Mouse (Mus musculus) left cerebral cortex, postnatal 10 days (tissue): ENCODE measurements around the gene Tle2. TPM values are rescaled to one million over a fixed set of nuclear protein-coding genes. Genes with fewer than 3 reads are reported as not detected.

Experiments used
- DNase-seq, 2 experiments: peaks; one replicate each; pipeline ENCODE4 v3.0.0; 2021 to 2022; ENCODE audit warnings: low spot score in 2 of 2, mixed read lengths in 1 of 2; ENCODE audit errors: extremely low spot score in 1 of 2
- intact Hi-C: fragments of 180-260 bp; cut with DNase I; formaldehyde crosslinking; loops from one replicate; pipeline ENCODE4 v1.15.1; 2025
- total RNA-seq, 2 experiments: library from RNA; stranded (reverse); gene quantifications; 2 replicates each; pipeline ENCODE4 v1.2.3; 2021

The Tle2 gene
- total RNA-seq, 2 experiments from 2014 or later: 20.9 to 22.4 TPM

GRCm38 (mm10) chr10:81597137-81597950 lies 23.0 kb downstream of the Tle2 start:
- intact Hi-C loops: no loop called here
- peak in 1 of 2 experiments; percentile 61 for DNase-seq

- intact Hi-C loops: no loop called here
- DNase-seq: no peak
These were observed 24.0 kb downstream of the Tle2 start for GRCm38 (mm10) chr10:81598342-81598741.

- no peak for DNase-seq
- intact Hi-C loops: no loop called here
These were observed 24.5 kb downstream of the Tle2 start for GRCm38 (mm10) chr10:81598871-81599270.

DNA sequence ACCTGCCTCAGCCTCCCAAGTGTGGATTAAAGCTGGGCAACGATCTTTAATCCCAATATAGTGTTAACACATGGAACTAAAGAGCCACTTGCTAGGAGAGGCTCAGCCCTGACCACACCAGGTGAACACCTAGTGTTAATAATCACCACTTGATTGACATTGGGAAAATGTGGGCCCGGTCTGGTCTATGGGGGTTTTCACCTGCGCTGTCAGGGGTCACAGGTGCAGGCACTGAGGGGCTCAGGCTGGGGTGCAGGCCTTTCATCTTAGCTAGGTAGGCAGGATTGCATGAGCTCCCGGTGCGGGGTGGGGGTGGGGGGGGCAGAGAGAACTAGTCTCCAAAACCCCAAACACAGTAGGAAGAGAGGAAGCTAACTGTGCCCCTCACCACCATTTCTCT lies 25.3 kb downstream of the Tle2 start:
- intact Hi-C loops: loop anchor here (10.0 kb wide), 1 partner anchor 45 kb away; the partner anchor contains the start of gene Aes

GRCm38 (mm10) chr10:81600096-81600495 lies 25.7 kb downstream of the Tle2 start:
- DNase-seq: no peak
- intact Hi-C loops: loop anchor here (10.0 kb wide), 1 partner anchor 45 kb away; the partner anchor contains the start of gene Aes

More for the DNA sequence above, 25.3 kb downstream of the Tle2 start:
- no peak for DNase-seq

GRCm38 (mm10) chr10:81600738-81601203 lies 26.4 kb downstream of the Tle2 start, which contains the start of gene Tle6:
Gene Tle6 (minus strand): TSS chr10:81601073.
- peak; percentile 93 to 96 for DNase-seq

GRCm38 (mm10) chr10:81601396-81601905 lies 27.1 kb downstream of the Tle2 start:
- DNase-seq: no peak
- intact Hi-C loops: loop anchor here (10.0 kb wide), 1 partner anchor 47 kb away; the partner anchor contains the start of gene Aes

More at GRCm38 (mm10) chr10:81600738-81601203, 26.4 kb downstream of the Tle2 start, which contains the start of gene Tle6:
- intact Hi-C loops: loop anchor here (10.0 kb wide), 1 partner anchor 46 kb away; the partner anchor contains the start of gene Aes

DNA sequence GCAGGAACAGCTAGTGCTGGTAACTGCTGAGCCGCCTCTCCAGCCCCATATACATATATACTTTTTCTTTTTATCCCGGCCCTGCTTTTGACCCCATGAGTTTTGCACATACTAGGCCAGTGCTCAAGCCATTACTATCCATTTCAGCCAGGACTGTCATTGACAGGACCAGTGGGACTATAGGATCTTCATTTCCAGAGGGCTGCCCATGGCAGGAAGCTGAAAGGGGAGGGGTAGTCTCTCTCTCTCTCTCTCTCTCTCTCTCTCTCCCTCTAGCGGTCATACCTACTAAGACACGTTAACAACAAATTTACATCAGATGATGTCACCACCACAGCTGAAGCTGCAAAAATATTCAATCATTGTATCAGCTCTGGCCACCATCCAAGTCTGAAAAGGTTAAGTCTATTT lies 28.4 kb downstream of the Tle2 start:
- intact Hi-C loops: loop anchor here (10.0 kb wide), 1 partner anchor 48 kb away; the partner anchor contains the start of gene Aes
- no peak for DNase-seq

- intact Hi-C loops: loop anchor here (2.0 to 10.0 kb wide), 2 partner anchors 49 to 101 kb away; partner anchors contain the start of gene Aes
These were observed 29.9 kb downstream of the Tle2 start for GRCm38 (mm10) chr10:81604019-81604967.

DNA sequence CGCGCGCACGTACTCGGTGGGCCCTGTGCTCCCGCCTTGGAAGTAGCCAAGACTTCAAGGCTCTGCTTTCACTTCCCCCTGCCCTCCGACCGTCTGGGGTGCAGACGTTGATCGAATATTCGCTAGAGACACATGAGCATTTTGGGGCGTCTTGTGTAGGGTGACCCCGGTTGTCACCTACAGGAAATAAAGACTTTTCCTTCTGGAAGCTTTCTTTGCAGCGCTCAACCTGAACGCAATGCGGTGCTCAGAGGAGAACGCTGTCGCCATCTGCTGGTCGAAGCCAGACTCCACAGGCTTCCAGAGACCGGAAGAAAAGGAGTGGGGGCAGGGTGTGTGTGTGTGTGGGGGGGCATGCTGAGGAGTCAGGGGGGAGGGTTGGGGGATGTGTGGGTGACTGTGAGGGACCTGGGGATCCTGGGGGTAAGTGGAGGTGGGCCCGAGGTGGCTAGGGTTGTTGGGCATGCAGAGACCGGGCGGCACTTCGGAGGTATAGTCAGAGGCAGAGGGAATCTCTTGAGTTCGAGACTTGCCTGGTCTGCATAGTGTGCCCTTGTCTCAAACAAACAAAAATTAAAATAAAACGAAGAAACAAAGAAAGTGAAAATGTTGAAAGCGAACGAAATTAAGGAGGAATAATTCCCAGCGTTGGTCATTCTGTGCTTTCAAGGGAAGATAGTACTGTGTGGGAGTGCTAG lies 30.8 kb downstream of the Tle2 start:
- DNase-seq: peak; percentile 86 to 90
- intact Hi-C loops: loop anchor here (2.0 to 10.0 kb wide), 2 partner anchors 50 to 102 kb away; partner anchors contain the start of gene Aes

More at GRCm38 (mm10) chr10:81604019-81604967, 29.9 kb downstream of the Tle2 start:
- no peak for DNase-seq

DNA sequence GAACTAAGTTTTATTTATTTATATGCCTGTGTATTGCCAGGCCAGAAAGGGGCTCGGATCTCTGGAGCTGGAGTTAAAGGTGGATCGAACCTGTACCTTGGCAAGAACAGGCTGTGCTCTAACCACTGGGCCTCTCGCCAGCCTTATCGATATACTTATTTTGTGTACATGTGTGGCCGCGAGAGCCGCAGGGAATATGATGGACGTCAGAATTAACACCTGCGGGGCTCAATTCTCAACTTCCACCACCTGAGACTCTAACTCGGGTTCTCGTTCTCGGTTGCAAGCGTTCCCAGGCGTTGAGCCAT lies 31.3 kb downstream of the Tle2 start:
- no peak for DNase-seq
- intact Hi-C loops: loop anchor here (2.0 to 10.0 kb wide), 2 partner anchors 51 to 103 kb away; partner anchors contain the start of gene Aes

DNA sequence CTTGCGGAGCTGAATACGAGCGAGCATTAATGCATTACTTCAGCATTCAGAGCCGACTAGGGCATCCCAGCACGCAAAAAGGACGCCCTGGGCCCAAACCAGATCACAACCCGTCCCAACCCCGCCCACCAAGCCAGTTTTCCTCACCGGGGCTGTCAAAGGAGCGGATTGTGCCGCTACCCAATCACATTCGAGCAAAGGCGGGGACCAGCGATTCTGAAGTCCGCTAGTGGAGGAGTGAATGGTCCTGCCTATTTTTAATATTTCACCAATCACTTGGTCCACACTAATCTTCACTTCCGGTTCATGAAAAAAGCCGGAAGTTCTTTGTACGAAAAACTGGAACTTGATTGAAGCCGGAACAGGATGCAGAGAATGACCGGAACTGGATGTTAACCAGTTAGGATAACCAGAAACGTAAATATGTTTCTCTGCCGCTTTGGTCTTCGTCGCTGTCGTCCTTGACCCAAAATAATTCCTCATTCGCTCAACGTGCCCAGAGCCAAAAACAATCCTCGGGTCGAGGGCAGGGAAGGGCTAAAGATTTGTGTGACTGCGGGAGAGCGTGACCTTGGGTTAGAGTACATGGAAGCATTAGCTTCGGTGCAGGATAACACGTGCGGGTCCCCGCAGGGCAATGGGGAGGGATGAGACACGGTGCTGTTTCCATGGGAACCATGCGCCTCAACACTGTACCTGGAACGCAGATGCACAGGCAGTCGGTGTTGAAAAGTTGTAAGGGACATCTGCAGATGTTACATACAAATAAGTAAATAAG lies 31.8 kb downstream of the Tle2 start, which contains the start of gene BC025920:
TSS of gene BC025920 (plus strand) at position 297 of the 778 bp plus-strand sequence.
- peak; percentile 96 to 97 for DNase-seq
- intact Hi-C loops: loop anchor here (2.0 to 10.0 kb wide), 2 partner anchors 51 to 103 kb away; partner anchors contain the start of gene Aes

DNA sequence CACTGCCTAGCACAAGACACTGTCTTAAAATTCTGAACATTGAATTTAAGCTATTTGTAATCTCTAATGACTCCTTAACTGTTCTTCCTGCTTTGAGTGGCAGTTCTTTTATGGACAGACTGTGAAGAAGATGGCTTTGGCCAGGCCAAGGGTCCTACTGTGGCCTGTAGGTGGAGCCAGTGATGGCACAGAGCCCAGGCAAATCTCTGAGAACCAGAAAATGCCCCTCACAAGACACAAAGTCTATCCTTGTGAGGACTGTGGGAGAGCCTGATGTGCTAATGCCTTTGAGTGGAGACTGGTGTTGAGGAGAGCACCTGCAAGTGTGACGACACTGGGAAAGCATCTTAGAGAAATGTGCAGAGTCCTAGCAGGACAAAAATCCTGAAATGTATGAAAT lies 33.9 kb downstream of the Tle2 start:
- no peak for DNase-seq
- intact Hi-C loops: loop anchor here (10.0 kb wide), 1 partner anchor 54 kb away; the partner anchor contains the start of gene Aes

DNA sequence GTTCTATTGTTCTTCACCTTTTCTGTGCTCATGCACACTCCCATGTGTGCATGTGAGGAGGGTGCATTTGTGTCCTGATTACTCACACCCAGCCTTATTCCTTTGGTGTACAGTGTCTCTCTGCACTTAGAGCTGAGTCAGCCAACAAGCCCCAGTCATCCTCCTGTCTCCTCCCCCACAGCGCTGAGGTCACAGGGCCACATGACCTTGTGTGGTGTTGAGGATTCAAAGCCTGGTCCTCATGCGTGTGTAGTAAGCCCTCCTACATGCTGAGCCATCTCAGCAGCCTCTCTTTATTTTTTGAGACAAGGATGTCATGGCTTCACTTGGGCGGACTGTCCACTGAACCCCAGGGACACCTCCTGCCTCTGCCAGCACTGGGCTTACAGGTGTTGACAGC lies 38.4 kb downstream of the Tle2 start:
- intact Hi-C loops: no loop called here
- no peak for DNase-seq

DNA sequence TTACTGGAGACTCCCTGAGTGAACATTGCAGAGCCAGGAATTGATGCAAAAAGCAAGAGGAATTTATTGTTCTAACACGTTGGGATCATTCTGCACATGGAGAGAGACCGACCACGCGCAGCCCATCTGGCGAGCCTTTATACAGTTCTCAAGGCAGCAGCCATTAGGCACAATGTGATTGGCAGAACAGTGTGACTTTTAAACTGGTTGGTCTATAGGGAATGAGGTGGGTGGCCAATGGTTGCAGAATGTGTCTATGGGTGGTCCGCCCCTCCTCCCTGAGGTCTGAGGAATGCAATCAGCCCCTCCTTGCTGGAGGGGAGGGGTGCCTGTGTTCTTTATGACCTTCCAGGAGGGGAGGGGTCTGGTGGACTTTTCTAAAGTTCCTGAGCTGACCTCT lies 41.1 kb downstream of the Tle2 start:
- DNase-seq: no peak
- intact Hi-C loops: no loop called here

- intact Hi-C loops: no loop called here
These were observed 45.6 kb downstream of the Tle2 start for GRCm38 (mm10) chr10:81619976-81620375.

GRCm38 (mm10) chr10:81620786-81621185 lies 46.4 kb downstream of the Tle2 start:
- DNase-seq: no peak
- intact Hi-C loops: no loop called here

More at GRCm38 (mm10) chr10:81619976-81620375, 45.6 kb downstream of the Tle2 start:
- DNase-seq: no peak
